Mouse (Mus musculus): Measurements from ENCODE around the gene Myo1f.

DNA sequence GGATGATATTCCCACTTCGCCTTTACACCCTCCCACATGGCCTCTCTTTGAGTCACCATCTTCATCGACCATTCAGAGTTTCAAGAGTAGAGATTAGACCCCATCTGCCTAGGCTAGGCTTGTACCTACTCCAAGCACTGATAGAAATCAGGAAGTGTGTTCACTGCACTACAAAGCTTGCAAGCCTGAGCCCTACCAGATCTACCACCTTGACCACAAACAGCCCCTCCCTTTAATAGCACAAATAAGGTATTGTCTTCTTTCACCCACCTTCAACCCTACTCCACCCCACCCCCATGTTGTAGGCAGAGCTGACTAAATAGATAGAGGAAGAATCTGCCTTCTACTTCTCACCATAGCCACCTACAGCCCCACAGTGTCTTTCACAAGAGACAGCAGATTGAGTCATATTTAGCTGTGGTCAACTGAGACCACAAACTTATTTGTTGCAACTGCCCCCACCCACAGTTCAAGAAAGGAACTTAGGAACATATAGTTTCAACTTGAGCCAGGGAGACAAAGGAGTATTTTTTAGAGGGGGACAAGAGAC, 8.1 kb downstream of the Myo1f start:
- TF ChIP-seq CTCF (IDR thresholded peaks at IDR 0.05; ENCODE audit: low read depth) (no peak), EP300 (IDR thresholded peaks at IDR 0.05; ENCODE audit: low read depth) (no peak)

Data from heart, postnatal 0 days (tissue).